Mouse (Mus musculus) lung, adult 2 months (tissue): ENCODE data around the gene Herc3.

Source experiments
- CTCF ChIP-seq: fragments of 200-500 bp; IDR thresholded peaks from 2 replicates; pipeline ENCODE4 v1.5.1; 2011; ENCODE audit warnings: mild to moderate bottlenecking, low read length, control low read depth; ENCODE audit not compliant: insufficient read depth
- POLR2A ChIP-seq: fragments of 200-500 bp; IDR thresholded peaks from 2 replicates; pipeline ENCODE4 v1.6.1; 2011; ENCODE audit warnings: low read depth, mild to moderate bottlenecking, control low read depth, low read length, borderline replicate concordance; ENCODE audit errors: extremely low read depth

- TF ChIP-seq CTCF (no peak), POLR2A (no peak)
Measured at GRCm38 (mm10) chr6:58856494-58856893, 25.2 kb downstream of the Herc3 start.
